In the genomic region with DNA sequence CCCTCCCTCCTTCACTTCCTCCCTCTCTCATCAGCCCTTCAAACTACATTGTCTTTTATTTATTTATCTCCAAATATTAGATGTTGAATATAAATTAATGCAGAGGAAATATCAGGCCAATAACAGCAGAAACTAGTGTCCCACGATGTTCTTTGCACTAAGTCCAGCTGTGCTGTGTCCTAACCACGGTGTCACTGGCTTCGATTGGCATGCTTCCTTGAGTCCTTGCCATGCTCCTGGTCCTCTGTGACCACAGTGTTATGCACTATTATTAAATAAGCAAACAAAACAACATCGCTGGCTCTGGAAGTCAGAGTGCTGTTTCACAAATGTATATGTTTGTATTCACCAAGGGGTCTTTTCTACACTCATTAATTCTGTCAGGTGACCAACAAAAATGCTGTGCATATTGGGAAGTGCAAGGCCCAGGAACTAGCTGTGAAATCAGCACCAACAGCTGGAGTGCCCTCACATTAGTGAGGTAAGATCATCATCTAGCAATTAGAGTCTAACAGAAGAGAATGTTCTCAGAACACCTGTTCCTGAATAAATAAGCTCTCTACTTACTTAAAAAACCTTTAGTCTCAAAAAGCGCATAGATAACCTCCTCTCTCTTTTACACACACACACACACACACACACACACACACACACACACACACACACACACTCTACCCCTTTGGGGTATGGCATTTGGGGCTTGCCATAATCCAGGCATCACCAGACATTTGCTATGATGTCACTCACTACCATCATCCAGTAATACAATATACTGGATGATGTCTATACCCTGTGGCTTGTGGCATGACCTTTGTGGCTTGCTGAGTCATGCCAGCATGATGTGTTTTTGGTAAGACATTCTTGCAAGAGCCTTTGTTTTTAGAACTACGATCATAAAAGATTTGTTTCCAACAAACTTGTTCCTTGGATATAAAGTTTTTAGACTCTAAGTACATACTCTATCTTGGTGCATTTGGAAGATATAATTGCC, we compare ENCODE assay signal across 13 mouse cellular contexts.
DNase-seq lines count a peak whose midpoint lies in the region; ATAC-seq lines count a peak whose summit lies in the region.
"Had no signal": no experiment of that assay in that cellular context is flagged by ENCODE, and none has a peak within 500 bp of the region (broad histone marks: within the 10 kb centered on the region; RNA-seq: fewer than 3 reads in every experiment).

No protein-coding gene starts in this region.

- peak; percentile 55; the same call in 1 of the 2 replicates for ATAC-seq in neutrophil, adult 5-6 weeks (ENCODE audit: extremely low read depth, insufficient number of reproducible peaks, low FRiP score, poor library complexity, severe bottlenecking)
- ATAC-seq: forebrain, embryonic 14.5 days; midbrain, embryonic 15.5 days had no signal

- intact Hi-C loops in left cerebral cortex, postnatal 4 days (cut with DNase I) = no loop called here
- intact Hi-C loops in left cerebral cortex, postnatal 36 days (cut with DNase I) = no loop called here

- peak; percentile 5 for DNase-seq in embryo, embryonic 10.5 days (ENCODE audit: low spot score)
- DNase-seq in embryo, embryonic 11 days = no peak
- DNase-seq in Muller cell, postnatal 12 days (ENCODE audit: inconsistent ontology term) = peak; percentile 72
- DNase-seq in lung, postnatal 10 days = peak; percentile 18
- DNase-seq in left cerebral cortex, postnatal 4 days = no peak
- DNase-seq in left cerebral cortex, postnatal 36 days (ENCODE audit: low spot score in 2 of 2) = no peak
- no peak for DNase-seq in kidney, postnatal 14 days
- DNase-seq: cerebellum, adult 9-10 months; gastrocnemius, adult 2 months; kidney, postnatal 10 days had no signal

Comparison
In these comparisons a context has a peak if more than half of its experiments do, and no peak if none do; other contexts are left out.
1. DNase-seq: peak in embryo, embryonic 10.5 days (single experiment), Muller cell, postnatal 12 days (single experiment) and lung, postnatal 10 days (single experiment); none in embryo, embryonic 11 days (single experiment), left cerebral cortex, postnatal 4 days (single experiment), left cerebral cortex, postnatal 36 days (0 of 2) and kidney, postnatal 14 days (single experiment).